Mouse (Mus musculus) cerebellum, adult 2 months (tissue): ENCODE results near the gene Nudt9. TPM values are rescaled to one million over a fixed set of nuclear protein-coding genes. Genes with fewer than 3 reads are reported as not detected.

Source experiments
- DNase-seq, 2 experiments: peaks; one replicate each; pipeline ENCODE4 v3.0.0; 2021
- H3K27ac ChIP-seq: fragments of 200-500 bp; 2 replicates; pipeline ENCODE4 v1.5.1; 2012; ENCODE audit warnings: low read length, control low read depth, inconsistent platforms; ENCODE audit not compliant: insufficient read depth
- H3K27me3 ChIP-seq: fragments of 200-500 bp; 2 replicates; pipeline ENCODE4 v1.6.1; 2012; ENCODE audit warnings: inconsistent platforms, mild to moderate bottlenecking, low read length, moderate library complexity; ENCODE audit not compliant: control insufficient read depth, insufficient read depth
- H3K4me1 ChIP-seq: fragments of 200-500 bp; 2 replicates; pipeline ENCODE4 v1.6.1; 2011; ENCODE audit warnings: low read length; ENCODE audit not compliant: control insufficient read depth, insufficient read depth
- H3K4me3 ChIP-seq: fragments of 200-500 bp; replicated peaks from 2 replicates; pipeline ENCODE3; 2011; ENCODE audit warnings: mild to moderate bottlenecking, low read depth, low read length, control low read depth; ENCODE audit not compliant: insufficient read depth
- CTCF ChIP-seq: fragments of 200-500 bp; IDR thresholded peaks from 2 replicates; pipeline ENCODE4 v1.5.1; 2011; ENCODE audit warnings: low read depth, mild to moderate bottlenecking, control low read depth, low read length, moderate library complexity, borderline replicate concordance; ENCODE audit not compliant: insufficient read depth
- POLR2A ChIP-seq: fragments of 200-500 bp; IDR thresholded peaks from 2 replicates; pipeline ENCODE4 v1.6.1; 2011; ENCODE audit warnings: low read length, control low read depth, borderline replicate concordance; ENCODE audit not compliant: insufficient read depth
- whole genome bisulfite sequencing: fragments of 180-500 bp; shearing (Covaris S2); methylation state at CpG from one replicate; pipeline ENCODE4 v1.1.7; 2018; 5-methylcytosine and 5-hydroxymethylcytosine counted together
- polyA plus RNA-seq: library from polyadenylated mRNA; depleted of rRNA; stranded (reverse); fragments of >200 nt; gene quantifications from 2 replicates; pipeline ENCODE4 v1.2.3, GENCODE M21; 2012

The Nudt9 gene
- polyA plus RNA-seq, 1 experiment: 78.5 TPM

DNA sequence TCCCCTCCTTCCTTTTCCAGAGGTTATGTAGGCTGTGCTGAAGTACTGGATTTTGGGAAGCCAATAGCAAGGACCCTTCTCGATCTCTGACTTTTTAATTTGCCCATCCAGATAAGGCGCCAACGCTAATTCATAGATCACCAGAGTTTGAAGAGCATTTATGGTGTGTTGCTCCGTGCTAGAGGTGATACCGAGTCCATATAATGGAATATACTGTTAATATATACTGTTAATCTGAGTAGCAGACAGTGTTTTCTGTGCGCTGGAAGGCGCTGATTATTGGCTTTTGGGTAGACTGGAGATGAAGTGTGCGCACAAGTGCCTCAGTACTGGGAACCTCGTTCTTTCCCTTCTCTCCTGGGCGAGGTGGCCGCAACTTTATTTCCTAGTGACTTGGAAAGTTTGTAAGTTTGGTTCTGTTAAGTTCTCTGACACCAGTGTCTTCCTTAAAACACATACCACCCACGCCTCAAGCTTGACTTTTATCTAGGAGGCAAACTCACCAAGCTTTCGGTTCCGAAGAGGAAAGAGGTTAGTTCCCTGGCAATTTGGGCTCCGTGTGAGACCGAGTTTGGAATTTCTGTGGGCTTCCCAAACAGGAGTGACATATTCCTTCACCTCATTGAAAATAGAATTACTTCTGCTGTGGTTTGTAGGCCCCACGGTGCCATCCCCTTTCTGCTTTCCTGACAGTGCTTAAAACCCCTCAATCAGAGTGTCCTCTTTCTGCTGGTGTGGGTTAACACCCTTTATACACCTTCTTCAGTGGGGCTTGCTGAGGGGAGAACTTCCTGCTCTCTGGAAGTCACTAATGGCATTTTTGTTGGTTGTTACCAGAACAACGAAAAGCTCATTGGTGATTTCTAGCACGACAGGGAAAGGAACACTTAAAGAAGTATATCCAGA lies 1.3 kb downstream of the Nudt9 start:
- Histone ChIP-seq H3K27ac (peak overlapping the region; percentile 80), H3K27me3 (no peaks in the 10 kb centered on the region), H3K4me1 (0 out of 2 replicates have a peak, but pooled peaks cover 2% of the 10 kb centered on the region), H3K4me3 (peak overlapping the region; percentile 76)
- no peak for DNase-seq
- no peak for TF ChIP-seq CTCF
- TF ChIP-seq POLR2A: no peak
- WGBS: 6% methylated on average over 19 of the region's 19 CpGs

DNA sequence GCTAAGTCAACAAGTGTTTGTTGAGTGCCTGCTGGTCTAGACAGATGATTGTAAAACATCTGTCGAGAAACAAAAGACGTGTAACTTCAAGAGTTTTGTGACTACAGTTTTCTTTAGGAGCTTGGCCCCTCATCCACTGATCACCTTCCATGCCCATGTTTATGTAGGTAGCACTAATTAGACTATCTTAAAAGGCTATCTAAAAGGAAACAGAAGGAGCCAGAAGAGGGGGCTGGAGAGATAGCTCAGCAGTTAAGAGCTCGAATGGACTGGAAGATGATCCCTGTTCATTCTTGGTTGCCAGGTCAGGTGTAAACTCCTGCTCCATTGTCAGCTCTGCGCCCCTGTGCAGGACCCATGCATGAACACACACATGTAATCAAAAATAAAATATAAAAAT lies 2.0 kb downstream of the Nudt9 start:
- 60% methylated on average over 4 of the region's 4 CpGs for WGBS
- no peak for DNase-seq
- TF ChIP-seq CTCF (no peak), POLR2A (no peak)
- H3K4me1 ChIP-seq: 0 out of 2 replicates have a peak, but pooled peaks cover 2% of the 10 kb centered on the region
- H3K27ac ChIP-seq: no peak overlapping the region
- H3K27me3 ChIP-seq: no peaks in the 10 kb centered on the region
- no peak overlapping the region for H3K4me3 ChIP-seq

DNA sequence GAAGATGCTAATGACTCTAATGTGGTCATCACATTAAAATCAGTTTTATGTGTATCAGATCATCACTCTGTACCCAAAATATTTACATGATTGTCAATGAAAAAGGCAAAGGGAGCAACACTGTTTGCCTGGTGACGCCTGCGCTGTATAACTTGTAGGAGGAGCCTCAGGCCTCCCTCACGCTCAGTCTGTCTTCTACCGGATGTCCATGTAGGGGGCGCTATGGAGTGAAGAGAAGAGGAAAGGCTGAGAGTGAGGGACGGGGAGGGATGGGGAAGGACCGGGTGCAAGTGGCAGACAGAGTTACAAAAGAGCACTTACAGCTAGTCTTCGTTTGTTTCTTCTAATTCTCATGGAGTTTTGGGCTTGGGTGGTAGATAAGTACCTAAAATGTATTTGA lies 6.8 kb downstream of the Nudt9 start:
- Histone ChIP-seq H3K4me1 (0 out of 2 replicates have a peak, but pooled peaks cover 2% of the 10 kb centered on the region), H3K27ac (no peak overlapping the region), H3K4me3 (no peak overlapping the region), H3K27me3 (no peaks in the 10 kb centered on the region)
- TF ChIP-seq POLR2A (no peak), CTCF (peak; percentile 21; the same call in 1 of the 2 replicates)
- 66% methylated on average over 8 of the region's 8 CpGs for WGBS
- DNase-seq: no peak

DNA sequence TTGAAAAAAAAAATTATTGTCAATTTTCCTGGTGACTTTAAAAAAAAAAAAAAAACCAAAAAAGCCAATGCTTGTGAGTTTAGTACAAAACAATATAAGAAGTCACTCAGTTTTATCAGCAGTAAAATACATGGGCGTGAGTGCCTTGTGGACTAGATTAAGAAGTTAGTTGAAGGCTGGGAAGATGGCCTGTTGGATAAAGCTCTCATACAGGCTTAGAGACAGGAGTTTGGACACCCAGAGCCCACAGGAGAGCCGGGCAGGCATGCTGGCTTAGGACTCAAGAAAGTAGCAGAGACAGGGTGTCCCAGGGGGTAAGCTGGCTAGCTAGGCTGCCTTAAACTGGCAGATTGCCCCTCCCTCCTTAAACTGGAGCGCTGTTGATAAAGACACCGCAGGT lies 8.8 kb downstream of the Nudt9 start:
- no peak for DNase-seq
- Histone ChIP-seq H3K27ac (no peak overlapping the region), H3K4me1 (no peaks in the 10 kb centered on the region), H3K27me3 (no peaks in the 10 kb centered on the region), H3K4me3 (no peak overlapping the region)
- WGBS: 86% methylated on average over 4 of the region's 4 CpGs
- TF ChIP-seq CTCF (no peak), POLR2A (no peak)

DNA sequence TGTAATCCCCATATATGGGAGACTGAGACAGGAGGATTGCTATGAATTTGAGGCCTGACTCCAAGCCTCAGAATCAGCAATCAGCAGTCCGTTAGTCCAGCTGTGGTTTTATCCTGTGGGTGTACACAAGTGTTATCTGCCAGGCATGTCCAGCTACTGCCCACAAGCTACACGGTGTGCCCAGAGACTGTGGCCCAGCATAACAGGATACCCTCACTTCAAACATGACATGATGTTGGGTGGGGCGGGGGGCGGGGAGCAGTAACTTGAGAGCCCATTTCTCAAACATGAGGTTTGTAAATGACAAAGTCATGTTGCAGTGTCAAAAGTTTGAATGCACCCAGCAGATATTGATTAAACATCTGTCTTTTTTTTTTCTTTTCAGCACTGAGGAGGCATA lies 9.7 kb downstream of the Nudt9 start:
- 92% methylated on average over 4 of the region's 4 CpGs for WGBS

DNA sequence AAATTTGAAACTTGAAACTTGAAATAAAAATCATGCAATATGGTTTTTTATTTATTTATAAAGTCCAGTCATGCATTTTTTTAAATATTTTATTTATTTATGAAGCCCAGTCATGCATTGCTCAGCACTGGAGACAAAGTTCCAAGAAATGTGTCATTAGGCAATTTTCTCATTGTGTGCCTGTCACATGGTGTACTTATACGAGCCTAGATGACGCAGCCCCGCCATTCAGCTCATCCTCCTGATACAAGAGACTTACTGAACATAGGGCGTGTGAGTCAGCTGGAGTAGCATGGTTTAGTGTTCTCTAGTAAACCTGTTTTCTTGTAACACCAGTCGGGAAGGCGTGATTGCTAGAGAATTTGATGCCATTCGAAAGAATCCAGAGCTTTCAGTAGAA lies 10.2 kb downstream of the Nudt9 start:
- no peak overlapping the region for H3K27ac ChIP-seq
- TF ChIP-seq CTCF (no peak), POLR2A (no peak)
- no peaks in the 10 kb centered on the region for H3K27me3 ChIP-seq
- no peaks in the 10 kb centered on the region for H3K4me1 ChIP-seq
- WGBS: 90% methylated on average over 7 of the region's 7 CpGs
- no peak overlapping the region for H3K4me3 ChIP-seq
- no peak for DNase-seq

More for the DNA sequence above, 9.7 kb downstream of the Nudt9 start:
- Histone ChIP-seq H3K4me1 (no peaks in the 10 kb centered on the region), H3K4me3 (no peak overlapping the region), H3K27ac (no peak overlapping the region), H3K27me3 (no peaks in the 10 kb centered on the region)
- no peak for DNase-seq
- TF ChIP-seq POLR2A (no peak), CTCF (no peak)

DNA sequence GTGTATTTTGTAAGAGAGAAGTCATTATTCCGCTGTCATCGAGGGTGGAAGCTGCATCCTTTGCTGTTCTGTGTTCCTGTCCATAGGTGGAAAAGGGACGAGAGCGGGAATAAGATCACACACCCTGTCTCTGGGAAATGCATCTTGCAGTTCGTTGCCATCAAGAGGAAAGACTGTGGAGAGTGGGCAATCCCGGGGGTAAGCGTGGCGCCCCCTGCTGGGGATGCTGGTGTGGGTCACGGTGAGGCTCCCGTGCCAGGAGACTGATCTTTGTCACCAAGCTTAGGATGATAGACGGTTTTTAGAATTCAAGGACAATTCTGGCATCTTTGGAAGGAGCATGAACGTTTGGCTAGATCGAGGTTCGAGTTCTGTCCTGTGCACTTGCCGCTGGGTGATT lies 11.9 kb downstream of the Nudt9 start:
- no peak overlapping the region for H3K27ac ChIP-seq
- no peak overlapping the region for H3K4me3 ChIP-seq
- H3K4me1 ChIP-seq: no peaks in the 10 kb centered on the region
- WGBS: 56% methylated on average over 15 of the region's 15 CpGs
- no peaks in the 10 kb centered on the region for H3K27me3 ChIP-seq
- DNase-seq: peak in 1 of 2 experiments; percentile 32
- TF ChIP-seq CTCF (peak; percentile 52; the same call in 1 of the 2 replicates), POLR2A (no peak)

DNA sequence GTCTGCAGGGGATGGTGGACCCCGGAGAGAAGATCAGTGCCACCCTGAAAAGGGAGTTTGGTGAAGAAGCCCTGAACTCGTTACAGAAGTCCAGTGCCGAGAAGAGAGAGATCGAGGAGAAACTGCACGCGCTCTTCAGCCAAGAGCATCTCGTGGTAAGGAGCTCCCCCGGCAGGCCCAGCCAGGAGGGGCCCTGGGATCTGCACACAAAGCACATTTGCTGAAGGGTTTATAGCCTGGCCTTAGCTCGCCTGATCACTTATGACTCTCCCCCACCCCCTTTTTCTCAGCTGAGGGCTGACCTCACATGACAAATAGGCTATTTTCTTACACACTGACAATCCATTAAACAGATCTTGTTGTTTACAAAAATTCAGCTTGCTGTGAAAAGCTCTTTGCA lies 13.5 kb downstream of the Nudt9 start:
- H3K4me1 ChIP-seq: no peaks in the 10 kb centered on the region
- TF ChIP-seq CTCF: no peak
- no peak for TF ChIP-seq POLR2A
- no peak overlapping the region for H3K4me3 ChIP-seq
- no peak overlapping the region for H3K27ac ChIP-seq
- DNase-seq: no peak
- 76% methylated on average over 9 of the region's 9 CpGs for WGBS
- no peaks in the 10 kb centered on the region for H3K27me3 ChIP-seq
